Mouse (Mus musculus) ES-E14 (cell line): Measurements from ENCODE around the gene Atf3.

Source experiments
- HCFC1 ChIP-seq: IDR thresholded peaks from 2 replicates; pipeline ENCODE4 v1.6.1; 2012; ENCODE audit warnings: low read length, inconsistent platforms, borderline replicate concordance; ENCODE audit not compliant: insufficient read depth
- MAFK ChIP-seq: IDR thresholded peaks from 2 replicates; pipeline ENCODE4 v1.6.1; 2014; ENCODE audit warnings: mild to moderate bottlenecking, low read depth, low read length, inconsistent platforms; ENCODE audit not compliant: insufficient read depth

- no peak for TF ChIP-seq HCFC1
- TF ChIP-seq MAFK: no peak
Observed at GRCm38 (mm10) chr1:191189671-191190372, 28.0 kb downstream of the Atf3 start.
